Comparison of ENCODE assay signal across 8 mouse cellular contexts in the genomic region with DNA sequence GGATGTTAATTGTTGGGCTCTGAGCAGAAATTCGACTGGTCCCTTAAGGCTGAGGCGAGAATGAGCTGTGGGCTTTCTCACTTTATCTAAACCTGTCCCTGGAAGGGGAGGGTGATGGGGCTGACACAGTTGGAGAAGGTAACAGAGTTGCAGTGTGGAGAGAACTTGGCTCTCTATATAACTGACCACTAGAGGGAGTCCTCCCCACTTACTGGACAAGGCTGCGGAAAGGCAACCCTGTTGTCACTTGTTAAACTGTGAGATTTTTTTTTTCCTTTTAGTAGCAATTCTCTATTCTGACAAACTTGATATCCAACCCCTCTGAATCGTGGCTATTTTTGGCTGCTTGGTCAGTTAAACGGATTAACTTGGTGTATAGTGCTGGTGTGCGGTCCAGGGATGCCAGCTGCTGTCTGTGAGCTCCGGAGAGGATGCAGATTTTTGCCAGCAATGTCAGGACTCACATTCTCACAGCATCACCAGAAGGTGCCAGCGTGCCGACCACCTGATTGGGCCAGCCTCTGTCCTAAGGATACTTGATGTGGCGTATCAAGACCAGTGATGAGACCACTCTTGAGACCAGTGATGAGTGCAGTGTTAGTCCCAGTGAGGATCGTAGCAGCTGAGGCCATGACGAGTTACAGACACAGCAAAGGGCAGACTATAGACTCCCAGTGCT.
DNase-seq lines count a peak whose midpoint lies in the region; ATAC-seq and TF ChIP-seq lines count a peak whose summit lies in the region.

No protein-coding gene starts in this region.

- TF ChIP-seq CTCF in ES-Bruce4 (IDR thresholded peaks at IDR 0.05; ENCODE audit: low read depth, low read length) = peak; percentile 62
- peak; percentile 76 for TF ChIP-seq CTCF in cerebellum, adult 2 months (IDR thresholded peaks at IDR 0.05; ENCODE audit: borderline replicate concordance, insufficient read depth, low read depth, low read length)
- peak; percentile 82 for TF ChIP-seq CTCF in forebrain, postnatal 0 days (IDR thresholded peaks at IDR 0.05; ENCODE audit: low read depth)
- peak; percentile 73 for TF ChIP-seq CTCF in kidney, adult 2 months (conservative IDR thresholded peaks at IDR 0.05; ENCODE audit: insufficient read depth, insufficient read length, low read depth, low read length)

- TF ChIP-seq POLR2A in ES-Bruce4 (IDR thresholded peaks at IDR 0.05; ENCODE audit: insufficient read depth, low read length) = no peak
- no peak for TF ChIP-seq POLR2A in cerebellum, adult 2 months (IDR thresholded peaks at IDR 0.05; ENCODE audit: borderline replicate concordance, insufficient read depth, low read length)
- TF ChIP-seq POLR2A in kidney, adult 2 months (IDR thresholded peaks at IDR 0.05; ENCODE audit: low read depth, low read length) = no peak

- no peak overlapping the region for H3K4me2 ChIP-seq in forebrain, embryonic 11.5 days (ENCODE audit: low read depth, low read length, severe bottlenecking)
- H3K4me2 ChIP-seq in forebrain, postnatal 0 days (ENCODE audit: low read depth) = no peak overlapping the region

- H3K27ac ChIP-seq in forebrain, embryonic 11.5 days (ENCODE audit: low read depth, low read length) = no peak overlapping the region
- no peak overlapping the region for H3K27ac ChIP-seq in forebrain, embryonic 10.5 days
- H3K27ac ChIP-seq in ES-Bruce4 (ENCODE audit: insufficient read depth, low read length) = no peak overlapping the region
- H3K27ac ChIP-seq in cerebellum, adult 2 months (ENCODE audit: insufficient read depth, low read length) = no peak overlapping the region
- no peak overlapping the region for H3K27ac ChIP-seq in forebrain, postnatal 0 days (ENCODE audit: low read depth, low read length)
- no peak overlapping the region for H3K27ac ChIP-seq in kidney, adult 2 months (ENCODE audit: insufficient read depth, low read depth, low read length)

- no peak for TF ChIP-seq EP300 in ES-Bruce4 (IDR thresholded peaks at IDR 0.05; ENCODE audit: insufficient read depth, low read depth, low read length)

- peak; percentile 60; the same call in 1 of the 2 replicates for ATAC-seq in forebrain, embryonic 11.5 days (replicated peaks; ENCODE audit: low FRiP score)
- peak; percentile 67 for ATAC-seq in forebrain, postnatal 0 days

- no peaks in the 10 kb centered on the region for H3K4me1 ChIP-seq in forebrain, embryonic 11.5 days (replicated peaks; ENCODE audit: control insufficient read depth, insufficient read depth, low read length)
- no peaks in the 10 kb centered on the region for H3K4me1 ChIP-seq in forebrain, embryonic 10.5 days
- no peaks in the 10 kb centered on the region for H3K4me1 ChIP-seq in ES-Bruce4 (ENCODE audit: control insufficient read depth, insufficient read depth, low read length)
- H3K4me1 ChIP-seq in cerebellum, adult 2 months (ENCODE audit: control insufficient read depth, insufficient read depth, low read length) = peaks cover 2% of the 10 kb centered on the region; the same call in 1 of the 2 replicates
- H3K4me1 ChIP-seq in forebrain, postnatal 0 days (ENCODE audit: insufficient read depth) = no peaks in the 10 kb centered on the region
- no peaks in the 10 kb centered on the region; the same call in 1 of the 2 replicates for H3K4me1 ChIP-seq in kidney, adult 2 months (ENCODE audit: control insufficient read depth, insufficient read depth, low read length)

- no peaks in the 10 kb centered on the region for H3K27me3 ChIP-seq in forebrain, embryonic 11.5 days (ENCODE audit: control insufficient read depth, insufficient read depth, low read length)
- H3K27me3 ChIP-seq in forebrain, embryonic 10.5 days (ENCODE audit: poor library complexity, severe bottlenecking) = peaks cover 7% of the 10 kb centered on the region; the same call in 1 of the 2 replicates
- H3K27me3 ChIP-seq in ES-Bruce4 (ENCODE audit: control insufficient read depth, insufficient read depth, low read length, poor library complexity, severe bottlenecking) = no peaks in the 10 kb centered on the region
- no peaks in the 10 kb centered on the region for H3K27me3 ChIP-seq in cerebellum, adult 2 months (ENCODE audit: control insufficient read depth, insufficient read depth, low read length)
- no peaks in the 10 kb centered on the region for H3K27me3 ChIP-seq in forebrain, postnatal 0 days (ENCODE audit: insufficient read depth, low read length)
- H3K27me3 ChIP-seq in kidney, adult 2 months (replicated peaks; ENCODE audit: control insufficient read depth, insufficient read depth, low read length) = no peaks in the 10 kb centered on the region

- H3K4me3 ChIP-seq in forebrain, embryonic 11.5 days (ENCODE audit: low read depth, low read length) = no peak overlapping the region
- no peak overlapping the region for H3K4me3 ChIP-seq in forebrain, embryonic 10.5 days
- H3K4me3 ChIP-seq in ES-Bruce4 (ENCODE audit: low read depth, low read length) = no peak overlapping the region
- H3K4me3 ChIP-seq in cerebellum, adult 2 months (replicated peaks; ENCODE audit: insufficient read depth, low read depth, low read length) = peak overlapping the region; percentile 30
- H3K4me3 ChIP-seq in forebrain, postnatal 0 days (ENCODE audit: low read depth, low read length) = no peak overlapping the region
- H3K4me3 ChIP-seq in kidney, adult 2 months (ENCODE audit: insufficient read depth, low read depth, low read length) = no peak overlapping the region

- 43% methylated on average over 12 of the region's 12 CpGs for WGBS in forebrain, embryonic 11.5 days
- WGBS in forebrain, embryonic 10.5 days = 43% methylated on average over 12 of the region's 12 CpGs
- 5% methylated on average over 12 of the region's 12 CpGs for WGBS in cerebellum, adult 2 months
- 31% methylated on average over 12 of the region's 12 CpGs for WGBS in forebrain, postnatal 0 days
- 35% methylated on average over 12 of the region's 12 CpGs for WGBS in kidney, adult 2 months

- H3K9me3 ChIP-seq in forebrain, embryonic 11.5 days (ENCODE audit: control insufficient read depth, low read length) = no peaks in the 10 kb centered on the region; the same call in 1 of the 2 replicates
- peaks cover 5% of the 10 kb centered on the region; the same call in 1 of the 2 replicates for H3K9me3 ChIP-seq in forebrain, embryonic 10.5 days
- no peaks in the 10 kb centered on the region for H3K9me3 ChIP-seq in ES-Bruce4 (replicated peaks; ENCODE audit: control insufficient read depth, insufficient read depth, low read length, poor library complexity, severe bottlenecking)
- H3K9me3 ChIP-seq in forebrain, postnatal 0 days (ENCODE audit: low read length) = no peaks in the 10 kb centered on the region

- DNase-seq in forebrain, embryonic 11.5 days (ENCODE audit: low spot score) = no peak
- no peak for DNase-seq in forebrain, embryonic 10.5 days (ENCODE audit: extremely low spot score, low spot score)
- DNase-seq in cerebellum, adult 2 months = peak; percentile 42 to 54
- DNase-seq in forebrain, postnatal 0 days = peak; percentile 70
- DNase-seq in kidney, adult 2 months = peak; percentile 69
- peak; percentile 48 for DNase-seq in lung, postnatal 14 days
- DNase-seq in retina, postnatal 7 days (ENCODE audit: low read depth, low spot score) = peak; percentile 41

- H3K36me3 ChIP-seq in forebrain, embryonic 11.5 days (ENCODE audit: control insufficient read depth, insufficient read depth, low read length) = no peaks in the 10 kb centered on the region
- H3K36me3 ChIP-seq in forebrain, embryonic 10.5 days (replicated peaks) = no peaks in the 10 kb centered on the region
- no peaks in the 10 kb centered on the region for H3K36me3 ChIP-seq in ES-Bruce4 (ENCODE audit: control insufficient read depth, insufficient read depth, low read length, poor library complexity, severe bottlenecking)
- no peaks in the 10 kb centered on the region for H3K36me3 ChIP-seq in forebrain, postnatal 0 days (ENCODE audit: insufficient read depth)
- no peaks in the 10 kb centered on the region for H3K36me3 ChIP-seq in kidney, adult 2 months (ENCODE audit: control insufficient read depth, insufficient read depth, low read length)

- no peak overlapping the region for H3K9ac ChIP-seq in forebrain, embryonic 11.5 days (ENCODE audit: low read length)
- H3K9ac ChIP-seq in ES-Bruce4 (ENCODE audit: low read depth, poor library complexity, severe bottlenecking) = no peak overlapping the region
- H3K9ac ChIP-seq in forebrain, postnatal 0 days = no peak overlapping the region

Comparison
In these comparisons a context has a peak if more than half of its experiments do, and no peak if none do; other contexts are left out.
1. DNase-seq: peak in cerebellum, adult 2 months (2 of 2), forebrain, postnatal 0 days (single experiment), kidney, adult 2 months (single experiment), lung, postnatal 14 days (single experiment) and retina, postnatal 7 days (single experiment); none in forebrain, embryonic 11.5 days (single experiment) and forebrain, embryonic 10.5 days (single experiment).
2. Peak in every context shown above with its lines, with median percentiles within 50 percentile points of each other: CTCF ChIP-seq.